ENCODE assay signal across 8 mouse cellular contexts in the genomic region with DNA sequence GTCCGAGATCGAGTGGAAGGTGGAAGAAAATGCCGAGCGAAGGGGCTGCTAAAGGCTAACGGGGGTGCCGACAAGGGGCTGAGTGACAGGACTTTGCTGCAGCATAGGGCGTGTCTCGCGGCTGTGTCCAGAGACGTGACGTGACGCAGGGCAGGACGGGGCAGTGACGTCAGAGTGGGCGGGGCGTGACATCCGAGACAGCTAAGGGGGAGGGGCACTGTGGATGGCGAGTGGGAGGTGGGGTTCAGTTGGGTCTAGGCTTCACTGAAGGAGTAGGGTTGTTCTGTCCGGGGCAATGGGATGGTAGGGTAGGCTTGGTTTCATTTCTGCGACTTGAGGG. TPM values are rescaled to one million over a fixed set of nuclear protein-coding genes. Genes with fewer than 3 reads are reported as not detected.
DNase-seq lines count a peak whose midpoint lies in the region; ATAC-seq and TF ChIP-seq lines count a peak whose summit lies in the region.

No protein-coding gene starts in this region.

- H3K27me3 ChIP-seq in forebrain, embryonic 15.5 days: no peaks in the 10 kb centered on the region
- no peaks in the 10 kb centered on the region for H3K27me3 ChIP-seq in lung, embryonic 14.5 days (ENCODE audit: insufficient read depth, low read length)
- no peaks in the 10 kb centered on the region for H3K27me3 ChIP-seq in thymus, adult 2 months (ENCODE audit: control insufficient read depth, insufficient read depth, low read length)

- TF ChIP-seq POLR2A in olfactory bulb, adult 2 months (IDR thresholded peaks at IDR 0.05; ENCODE audit: insufficient read depth, low read depth, low read length): no peak
- TF ChIP-seq POLR2A in thymus, adult 2 months (IDR thresholded peaks at IDR 0.05; ENCODE audit: control insufficient read depth, extremely low read depth, insufficient read depth, low read length, poor library complexity): no peak

- ATAC-seq in forebrain, embryonic 15.5 days (replicated peaks): peak; percentile 74
- ATAC-seq in lung, embryonic 14.5 days (ENCODE audit: insufficient read depth): peak; percentile 82

- peak; percentile 98 for DNase-seq in ES-CJ7 (ENCODE audit: low read depth, low spot score)
- DNase-seq in cerebellum, adult 11 months: peak; percentile 92
- DNase-seq in heart, postnatal 36 days: peak; percentile 95 to 97
- DNase-seq in layer of hippocampus, adult 2 months (ENCODE audit: low spot score in 2 of 2): peak; percentile 90 to 96
- peak; percentile 97 for DNase-seq in lung, embryonic 14.5 days
- DNase-seq in thymus, adult 2 months: peak; percentile 94

- peak overlapping the region; percentile 94 for H3K27ac ChIP-seq in forebrain, embryonic 15.5 days (replicated peaks)
- H3K27ac ChIP-seq in layer of hippocampus, adult 2 months: peak overlapping the region; percentile 99
- H3K27ac ChIP-seq in lung, embryonic 14.5 days (ENCODE audit: low read depth): peak overlapping the region; percentile 98
- H3K27ac ChIP-seq in olfactory bulb, adult 2 months (ENCODE audit: insufficient read depth, low read depth, low read length): peak overlapping the region; percentile 98
- H3K27ac ChIP-seq in thymus, adult 2 months (ENCODE audit: control insufficient read depth, insufficient read depth, low read length): peak overlapping the region; percentile 45

- peaks cover 29% of the 10 kb centered on the region for H3K4me1 ChIP-seq in forebrain, embryonic 15.5 days
- H3K4me1 ChIP-seq in lung, embryonic 14.5 days (ENCODE audit: insufficient read depth): peaks cover 4% of the 10 kb centered on the region; the same call in 1 of the 2 replicates
- peaks cover 10% of the 10 kb centered on the region for H3K4me1 ChIP-seq in olfactory bulb, adult 2 months (ENCODE audit: control insufficient read depth, insufficient read depth, low read length)
- H3K4me1 ChIP-seq in thymus, adult 2 months (replicated peaks; ENCODE audit: control insufficient read depth, insufficient read depth, low read length): peaks cover 8% of the 10 kb centered on the region; the same call in 1 of the 2 replicates

- peaks cover 13% of the 10 kb centered on the region for H3K36me3 ChIP-seq in forebrain, embryonic 15.5 days
- peaks cover 7% of the 10 kb centered on the region; the same call in 1 of the 2 replicates for H3K36me3 ChIP-seq in lung, embryonic 14.5 days (ENCODE audit: insufficient read depth)
- no peaks in the 10 kb centered on the region for H3K36me3 ChIP-seq in thymus, adult 2 months (ENCODE audit: control insufficient read depth, insufficient read depth, low read length)

- H3K9me3 ChIP-seq in forebrain, embryonic 15.5 days: no peaks in the 10 kb centered on the region
- H3K9me3 ChIP-seq in lung, embryonic 14.5 days (ENCODE audit: low read depth, low read length): no peaks in the 10 kb centered on the region

- WGBS in forebrain, embryonic 15.5 days: 1% methylated on average over 20 of the region's 20 CpGs
- WGBS in lung, embryonic 14.5 days: under 1% methylated on average over 20 of the region's 20 CpGs
- under 1% methylated on average over 20 of the region's 20 CpGs for whole genome bisulfite sequencing in olfactory bulb, adult 2 months
- under 1% methylated on average over 20 of the region's 20 CpGs for WGBS in thymus, adult 2 months

- H3K9ac ChIP-seq in forebrain, embryonic 15.5 days (replicated peaks): peak overlapping the region; percentile 67
- peak overlapping the region; percentile 91 for H3K9ac ChIP-seq in lung, embryonic 14.5 days

- H3K4me3 ChIP-seq in forebrain, embryonic 15.5 days: peak overlapping the region; percentile 69
- peak overlapping the region; percentile 81 for H3K4me3 ChIP-seq in layer of hippocampus, adult 2 months
- peak overlapping the region; percentile 84 for H3K4me3 ChIP-seq in lung, embryonic 14.5 days (ENCODE audit: low read depth, low read length)
- peak overlapping the region; percentile 95 for H3K4me3 ChIP-seq in olfactory bulb, adult 2 months (ENCODE audit: insufficient read depth, low read depth, low read length)
- H3K4me3 ChIP-seq in thymus, adult 2 months (ENCODE audit: control insufficient read depth, insufficient read depth, low read length): peak overlapping the region; percentile 68

- intact Hi-C loops in heart, postnatal 36 days (cut with DNase I): no loop called here

- TF ChIP-seq CTCF in layer of hippocampus, adult 2 months (conservative IDR thresholded peaks at IDR 0.05): no peak
- no peak for TF ChIP-seq CTCF in lung, embryonic 14.5 days (IDR thresholded peaks at IDR 0.05; ENCODE audit: low read depth)
- TF ChIP-seq CTCF in olfactory bulb, adult 2 months (IDR thresholded peaks at IDR 0.05; ENCODE audit: insufficient read depth, low read depth, low read length): no peak
- TF ChIP-seq CTCF in thymus, adult 2 months (IDR thresholded peaks at IDR 0.05; ENCODE audit: borderline replicate concordance, control insufficient read depth, extremely low read depth, insufficient read depth, low read length, poor library complexity): no peak

- peak overlapping the region; percentile 58 for H3K4me2 ChIP-seq in forebrain, embryonic 15.5 days (replicated peaks)
- H3K4me2 ChIP-seq in lung, embryonic 14.5 days: peak overlapping the region; percentile 85

RNA-seq across cellular contexts. Expression of a gene that starts 0.7 kb away (rescaled TPM):
- polyA plus RNA-seq in forebrain, embryonic 15.5 days (2015; fragmentation: Nextera tagmentation; extraction: Ambion mirVana): 252 and 259 TPM in 2 replicates
- 100 to 1,000 TPM; 121 to 130 TPM for total RNA-seq in heart, postnatal 36 days (2021)
- total RNA-seq in layer of hippocampus, adult 2 months (2021): 100 to 1,000 TPM; 459 to 497 TPM
- 144 and 146 TPM in 2 replicates for polyA plus RNA-seq in lung, embryonic 14.5 days (2014; fragmentation: Nextera tagmentation; extraction: Ambion mirVana)
- polyA plus RNA-seq in olfactory bulb, adult 2 months (2012; ENCODE audit: insufficient read depth, insufficient read length, low replicate concordance, missing spikeins): 373 and 551 TPM in 2 replicates
- 256 and 261 TPM in 2 replicates for polyA plus RNA-seq in thymus, adult 2 months (2012; rRNA removed)

RNA-seq across cellular contexts. Expression of a gene that starts 32.7 kb away (rescaled TPM):
- 0.15 and 0.23 TPM in 2 replicates for polyA plus RNA-seq in forebrain, embryonic 15.5 days (2015; fragmentation: Nextera tagmentation; extraction: Ambion mirVana)
- not detected for total RNA-seq in heart, postnatal 36 days (2021)
- not detected for total RNA-seq in layer of hippocampus, adult 2 months (2021)
- polyA plus RNA-seq in lung, embryonic 14.5 days (2014; fragmentation: Nextera tagmentation; extraction: Ambion mirVana): not detected in 2 replicates
- not detected in 2 replicates for polyA plus RNA-seq in olfactory bulb, adult 2 months (2012; ENCODE audit: insufficient read depth, insufficient read length, low replicate concordance, missing spikeins)
- 0.34 and 0.46 TPM in 2 replicates for polyA plus RNA-seq in thymus, adult 2 months (2012; rRNA removed)

RNA-seq across cellular contexts. Expression of a gene that starts 37.0 kb away (rescaled TPM):
- 1,822 and 1,823 TPM in 2 replicates for polyA plus RNA-seq in forebrain, embryonic 15.5 days (2015; fragmentation: Nextera tagmentation; extraction: Ambion mirVana)
- total RNA-seq in heart, postnatal 36 days (2021): under 1 TPM in 1 of 2 experiments, not detected in 1; 0.72 TPM
- 100 to 1,000 TPM; 249 to 277 TPM for total RNA-seq in layer of hippocampus, adult 2 months (2021)
- polyA plus RNA-seq in lung, embryonic 14.5 days (2014; fragmentation: Nextera tagmentation; extraction: Ambion mirVana): 1.7 and 3.0 TPM in 2 replicates
- not detected in 2 replicates for polyA plus RNA-seq in olfactory bulb, adult 2 months (2012; ENCODE audit: insufficient read depth, insufficient read length, low replicate concordance, missing spikeins)
- 19.4 and 31.5 TPM in 2 replicates for polyA plus RNA-seq in thymus, adult 2 months (2012; rRNA removed)

RNA-seq across cellular contexts. Expression of a gene that starts 41.7 kb away (rescaled TPM):
- 32.9 and 33.0 TPM in 2 replicates for polyA plus RNA-seq in forebrain, embryonic 15.5 days (2015; fragmentation: Nextera tagmentation; extraction: Ambion mirVana)
- under 1 TPM; 0.11 to 0.14 TPM for total RNA-seq in heart, postnatal 36 days (2021)
- total RNA-seq in layer of hippocampus, adult 2 months (2021): 10 to 100 TPM; 15.8 to 17.4 TPM
- polyA plus RNA-seq in lung, embryonic 14.5 days (2014; fragmentation: Nextera tagmentation; extraction: Ambion mirVana): 1.7 TPM in 2 replicates
- not detected in 2 replicates for polyA plus RNA-seq in olfactory bulb, adult 2 months (2012; ENCODE audit: insufficient read depth, insufficient read length, low replicate concordance, missing spikeins)
- polyA plus RNA-seq in thymus, adult 2 months (2012; rRNA removed): 2.1 and 2.5 TPM in 2 replicates

RNA-seq across cellular contexts. Expression of a gene that starts 49.1 kb away (rescaled TPM):
- 43.3 and 46.3 TPM in 2 replicates for polyA plus RNA-seq in forebrain, embryonic 15.5 days (2015; fragmentation: Nextera tagmentation; extraction: Ambion mirVana)
- 10 to 100 TPM; 51.6 to 58.1 TPM for total RNA-seq in heart, postnatal 36 days (2021)
- 10 to 100 TPM; 56.7 to 62.1 TPM for total RNA-seq in layer of hippocampus, adult 2 months (2021)
- 34.1 and 34.3 TPM in 2 replicates for polyA plus RNA-seq in lung, embryonic 14.5 days (2014; fragmentation: Nextera tagmentation; extraction: Ambion mirVana)
- polyA plus RNA-seq in olfactory bulb, adult 2 months (2012; ENCODE audit: insufficient read depth, insufficient read length, low replicate concordance, missing spikeins): not detected in 2 replicates
- polyA plus RNA-seq in thymus, adult 2 months (2012; rRNA removed): 31.1 and 32.6 TPM in 2 replicates

Comparison
In these comparisons a context has a peak if more than half of its experiments do, and no peak if none do; other contexts are left out.
1. Peak in every context shown above with its lines: DNase-seq, ATAC-seq, H3K4me3 ChIP-seq and H3K27ac ChIP-seq.
2. H3K27ac ChIP-seq: peak in every context shown above with its lines; median percentile 99 in layer of hippocampus, adult 2 months; 98 in lung, embryonic 14.5 days; 98 in olfactory bulb, adult 2 months; 94 in forebrain, embryonic 15.5 days; 45 in thymus, adult 2 months.
3. RNA of a gene that starts 37.0 kb away (polyA plus RNA-seq): 1,822 to 1,823 TPM in forebrain, embryonic 15.5 days; not detected in olfactory bulb, adult 2 months, 19.4 to 31.5 TPM in thymus, adult 2 months and 1.7 to 3.0 TPM in lung, embryonic 14.5 days; every median in the first group is over 10 times any median in the second.